Mouse (Mus musculus) midbrain, embryonic 16.5 days (tissue): ENCODE results near the gene Pigq. TPM values are rescaled to one million over a fixed set of nuclear protein-coding genes. Genes with fewer than 3 reads are reported as not detected.

Experiments
- ATAC-seq: fragments of 200-750 bp; cut with Nextera tagmentation; 2 replicates; pipeline ENCODE4 v1.8.0; 2017; ENCODE audit warnings: moderate TSS enrichment
- H3K27ac ChIP-seq: fragments of 300-500 bp; sonication (generic); 2 replicates; pipeline ENCODE4 v1.5.1; 2014; ENCODE audit warnings: mild to moderate bottlenecking, low read length, mixed read lengths
- H3K27me3 ChIP-seq: fragments of 300-500 bp; sonication (generic); 2 replicates; pipeline ENCODE4 v1.6.1; 2014; ENCODE audit warnings: low read depth, low read length, mixed read lengths; ENCODE audit not compliant: control insufficient read depth, insufficient read depth
- H3K36me3 ChIP-seq: fragments of 300-500 bp; sonication (generic); 2 replicates; pipeline ENCODE4 v1.6.1; 2014; ENCODE audit warnings: mild to moderate bottlenecking, low read length, moderate library complexity, mixed read lengths; ENCODE audit not compliant: control insufficient read depth, insufficient read depth
- H3K4me1 ChIP-seq: fragments of 300-500 bp; sonication (generic); 2 replicates; pipeline ENCODE4 v1.6.1; 2014; ENCODE audit warnings: mild to moderate bottlenecking, low read length, mixed read lengths; ENCODE audit not compliant: control insufficient read depth, insufficient read depth
- H3K4me2 ChIP-seq: fragments of 300-500 bp; sonication (generic); 2 replicates; pipeline ENCODE4 v1.6.1; 2014; ENCODE audit warnings: mild to moderate bottlenecking, low read length, mixed read lengths
- H3K4me3 ChIP-seq: fragments of 300-500 bp; sonication (generic); 2 replicates; pipeline ENCODE4 v1.5.1; 2014; ENCODE audit warnings: low read depth, mild to moderate bottlenecking, low read length, moderate library complexity, mixed read lengths
- H3K9ac ChIP-seq: fragments of 300-500 bp; sonication (generic); 2 replicates; pipeline ENCODE4 v1.6.1; 2014; ENCODE audit warnings: low read depth, low read length, mixed read lengths
- H3K9me3 ChIP-seq: fragments of 300-500 bp; sonication (generic); replicated peaks from 2 replicates; pipeline ENCODE4 v1.6.1; 2014; ENCODE audit warnings: mild to moderate bottlenecking, low read length, mixed read lengths; ENCODE audit not compliant: control insufficient read depth, poor library complexity, severe bottlenecking
- WGBS: fragments of 180-500 bp; shearing (Covaris S2); extraction: QIAGEN DNeasy Blood & Tissue Kit; methylation state at CpG from one replicate; pipeline ENCODE4 v1.1.7; 2014; 5-methylcytosine and 5-hydroxymethylcytosine counted together
- polyA plus RNA-seq: library from polyadenylated mRNA; unstranded; fragments of >200 nt; fragmentation: Nextera tagmentation; extraction: Ambion mirVana; gene quantifications from 2 replicates; pipeline ENCODE4 v1.2.1, GENCODE M21; 2015

Gene Pigq
- polyA plus RNA-seq, 1 experiment from 2014 or later, result 85.3 TPM

DNA sequence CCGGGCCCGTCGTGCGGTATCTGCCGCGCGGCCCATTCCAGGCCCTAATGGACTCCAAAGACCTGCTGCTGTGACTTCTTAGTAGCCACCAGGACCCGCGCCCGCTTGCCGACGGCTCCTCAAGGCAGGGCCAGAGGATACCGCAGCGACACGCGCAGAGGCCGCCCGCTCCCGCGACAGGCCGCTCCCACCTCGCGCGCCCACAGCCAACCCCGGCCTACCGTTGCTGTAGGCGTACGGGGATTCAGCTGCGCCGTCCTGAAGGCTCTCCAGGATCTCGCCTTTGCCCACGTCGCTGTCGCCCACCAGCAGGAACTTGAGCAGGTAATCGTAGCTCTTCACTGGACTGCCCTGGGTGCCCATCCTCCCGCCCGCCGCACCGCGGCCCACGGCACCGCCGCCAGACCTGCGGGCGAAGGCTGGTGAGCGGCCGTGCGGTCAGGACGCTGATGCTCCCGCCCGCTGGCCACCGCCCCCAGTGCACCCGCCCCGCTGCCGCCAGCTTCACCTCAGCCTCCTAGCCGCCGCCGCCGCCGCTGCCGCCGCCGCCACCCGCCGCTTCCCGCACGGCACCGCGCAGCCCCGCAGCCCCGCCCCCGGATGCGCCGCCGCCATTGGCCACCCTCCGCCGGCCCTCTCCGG is 25.5 kb downstream of the Pigq start, which contains the start of gene Rab40c:
TSS of gene Rab40c (minus strand) at position 584 of the 642 bp plus-strand sequence.
- Histone ChIP-seq H3K4me3 (peak within 1 kb of the TSS; percentile 92), H3K36me3 (peaks cover 3% of the 10 kb centered on the region; the same call in 1 of the 2 replicates), H3K9ac (peak within 1 kb of the TSS; percentile 91), H3K9me3 (no peaks in the 10 kb centered on the region), H3K27me3 (no peaks in the 10 kb centered on the region), H3K27ac (peak within 1 kb of the TSS; percentile 84), H3K4me1 (peaks cover 23% of the 10 kb centered on the region), H3K4me2 (peak within 1 kb of the TSS; percentile 76)
- peak; percentile 16 for ATAC-seq
- WGBS, result under 1% methylated on average over 58 of the region's 78 CpGs

DNA sequence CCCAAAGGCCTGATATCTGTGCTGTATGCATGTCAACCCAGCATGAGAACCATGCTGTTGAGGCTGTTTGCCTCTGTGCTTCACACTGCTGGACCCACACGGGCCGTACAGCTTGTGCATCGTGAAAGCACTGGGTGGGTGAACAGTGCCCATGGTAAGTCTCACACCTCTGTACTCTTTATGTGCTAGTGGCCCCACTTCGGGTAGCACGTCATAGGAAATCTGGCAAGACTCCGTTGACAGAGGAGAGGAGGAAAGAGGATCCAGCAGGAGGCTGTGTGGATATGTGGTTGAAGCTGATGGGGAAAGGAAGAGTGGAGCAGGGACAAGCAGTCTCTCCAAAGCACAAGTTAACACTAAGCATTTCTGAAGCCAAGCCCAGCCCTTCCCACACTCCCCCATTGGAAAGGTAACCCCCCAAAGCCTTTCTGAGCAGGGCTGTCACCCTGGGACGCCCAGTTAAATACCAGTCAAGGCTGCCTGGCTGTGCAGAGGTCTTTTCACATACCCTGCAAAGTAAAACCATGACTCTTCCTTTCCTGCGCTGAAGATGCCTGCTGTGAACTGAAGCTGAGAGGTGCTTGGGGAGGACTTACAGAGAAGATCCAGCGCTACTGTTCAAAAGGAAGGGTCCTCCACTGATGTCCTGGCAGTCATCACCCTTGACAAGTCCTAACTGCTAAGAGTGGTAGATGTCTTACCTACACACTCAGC is 26.5 kb downstream of the Pigq start:
- Histone ChIP-seq H3K4me1 (peaks cover 23% of the 10 kb centered on the region), H3K36me3 (peaks cover 3% of the 10 kb centered on the region; the same call in 1 of the 2 replicates), H3K27ac (no peak overlapping the region), H3K27me3 (no peaks in the 10 kb centered on the region), H3K9me3 (no peaks in the 10 kb centered on the region), H3K4me2 (peak overlapping the region; percentile 76), H3K9ac (peak overlapping the region; percentile 91), H3K4me3 (peak overlapping the region; percentile 92)
- ATAC-seq, result no peak
- 91% methylated on average over 9 of the region's 9 CpGs for WGBS

DNA sequence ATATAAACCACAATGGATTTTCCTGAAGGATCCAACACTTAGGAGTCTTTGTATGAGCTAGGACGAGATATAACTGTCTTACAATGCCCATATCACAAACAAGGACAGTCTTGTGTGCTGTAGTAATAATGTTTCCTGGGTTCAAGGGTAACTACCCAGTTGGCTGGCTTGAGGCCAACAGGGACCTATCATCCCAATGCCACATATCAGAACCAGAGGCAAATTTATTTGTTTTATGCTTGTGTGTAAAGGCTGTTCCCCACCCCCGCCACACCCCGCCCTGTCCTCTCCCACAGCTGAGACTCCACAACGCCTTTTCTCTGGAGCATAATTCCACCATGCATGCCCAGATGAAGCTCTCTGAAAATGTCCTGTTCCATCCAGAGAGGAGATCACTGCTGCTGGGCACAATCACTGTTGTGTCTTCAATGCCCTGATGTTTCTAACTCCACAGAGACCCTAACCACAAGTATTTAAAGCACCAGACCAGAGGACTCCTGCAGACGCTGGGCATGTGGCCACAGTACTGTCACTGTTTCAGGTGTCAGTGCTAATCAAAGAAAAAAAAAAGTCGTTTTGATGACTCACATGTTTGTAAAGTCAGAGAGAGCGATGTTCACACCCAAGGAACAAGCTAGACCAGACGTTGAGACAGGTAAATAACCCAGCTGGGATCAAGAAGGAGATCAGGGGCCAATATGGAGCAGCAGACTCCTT is 27.6 kb downstream of the Pigq start:
- ATAC-seq, result no peak
- no peak overlapping the region for H3K27ac ChIP-seq
- H3K4me3 ChIP-seq, result no peak overlapping the region
- H3K4me1 ChIP-seq, result peaks cover 23% of the 10 kb centered on the region
- H3K27me3 ChIP-seq, result no peaks in the 10 kb centered on the region
- H3K9me3 ChIP-seq, result no peaks in the 10 kb centered on the region
- H3K4me2 ChIP-seq, result no peak overlapping the region
- H3K9ac ChIP-seq, result no peak overlapping the region
- peaks cover 3% of the 10 kb centered on the region; the same call in 1 of the 2 replicates for H3K36me3 ChIP-seq
- 90% methylated on average over 8 of the region's 8 CpGs for WGBS

DNA sequence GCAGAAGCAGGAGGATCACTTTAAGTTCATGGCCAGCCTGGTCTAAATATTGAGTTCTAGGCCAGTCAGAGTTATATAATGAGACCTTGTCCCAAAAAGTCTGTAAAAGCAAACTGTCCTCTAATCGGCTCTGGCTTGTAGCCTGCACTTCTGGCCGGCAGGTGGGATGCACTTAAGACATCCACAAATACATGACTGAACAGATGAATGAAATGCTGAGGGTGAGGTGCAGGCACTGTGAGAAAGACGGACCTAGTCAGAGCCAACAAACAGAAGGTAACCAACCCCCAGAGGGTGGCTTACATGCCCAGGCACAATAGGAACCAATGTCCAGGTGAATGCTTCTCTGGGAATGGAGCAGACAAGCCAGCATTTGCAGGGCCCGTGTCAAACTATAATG is 30.4 kb downstream of the Pigq start:
- H3K27me3 ChIP-seq, result no peaks in the 10 kb centered on the region
- H3K9me3 ChIP-seq, result no peaks in the 10 kb centered on the region
- H3K4me3 ChIP-seq, result no peak overlapping the region
- no peak overlapping the region for H3K27ac ChIP-seq
- peaks cover 3% of the 10 kb centered on the region; the same call in 1 of the 2 replicates for H3K36me3 ChIP-seq
- H3K4me1 ChIP-seq, result peaks cover 23% of the 10 kb centered on the region
- 87% methylated on average over 4 of the region's 4 CpGs for WGBS
- H3K4me2 ChIP-seq, result no peak overlapping the region
- ATAC-seq, result no peak
- no peak overlapping the region for H3K9ac ChIP-seq

DNA sequence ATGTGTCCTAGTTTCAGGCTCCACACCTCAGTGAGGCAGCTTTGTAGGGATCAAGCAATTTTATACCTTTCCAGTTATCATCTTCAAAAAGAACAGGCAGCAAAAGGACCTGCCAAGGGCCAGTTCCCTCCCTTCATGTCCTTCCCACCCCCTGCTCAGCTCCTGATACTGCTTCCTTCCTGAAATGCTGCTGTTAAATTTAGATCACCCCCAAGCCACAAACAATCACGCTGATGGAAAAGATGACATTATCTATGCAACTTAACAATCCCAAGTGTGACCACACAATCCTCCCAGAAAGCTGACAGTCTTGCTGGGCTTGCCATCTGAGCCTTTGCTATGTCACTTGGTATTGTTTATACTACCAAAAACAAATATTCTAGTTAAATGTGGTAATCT is 30.9 kb downstream of the Pigq start:
- no peaks in the 10 kb centered on the region for H3K9me3 ChIP-seq
- H3K4me2 ChIP-seq, result no peak overlapping the region
- H3K4me1 ChIP-seq, result peaks cover 23% of the 10 kb centered on the region
- no peaks in the 10 kb centered on the region for H3K27me3 ChIP-seq
- ATAC-seq, result no peak
- WGBS, result 84% methylated on average over 1 of the region's 1 CpGs
- no peak overlapping the region for H3K27ac ChIP-seq
- peaks cover 3% of the 10 kb centered on the region; the same call in 1 of the 2 replicates for H3K36me3 ChIP-seq
- no peak overlapping the region for H3K4me3 ChIP-seq
- H3K9ac ChIP-seq, result no peak overlapping the region

DNA sequence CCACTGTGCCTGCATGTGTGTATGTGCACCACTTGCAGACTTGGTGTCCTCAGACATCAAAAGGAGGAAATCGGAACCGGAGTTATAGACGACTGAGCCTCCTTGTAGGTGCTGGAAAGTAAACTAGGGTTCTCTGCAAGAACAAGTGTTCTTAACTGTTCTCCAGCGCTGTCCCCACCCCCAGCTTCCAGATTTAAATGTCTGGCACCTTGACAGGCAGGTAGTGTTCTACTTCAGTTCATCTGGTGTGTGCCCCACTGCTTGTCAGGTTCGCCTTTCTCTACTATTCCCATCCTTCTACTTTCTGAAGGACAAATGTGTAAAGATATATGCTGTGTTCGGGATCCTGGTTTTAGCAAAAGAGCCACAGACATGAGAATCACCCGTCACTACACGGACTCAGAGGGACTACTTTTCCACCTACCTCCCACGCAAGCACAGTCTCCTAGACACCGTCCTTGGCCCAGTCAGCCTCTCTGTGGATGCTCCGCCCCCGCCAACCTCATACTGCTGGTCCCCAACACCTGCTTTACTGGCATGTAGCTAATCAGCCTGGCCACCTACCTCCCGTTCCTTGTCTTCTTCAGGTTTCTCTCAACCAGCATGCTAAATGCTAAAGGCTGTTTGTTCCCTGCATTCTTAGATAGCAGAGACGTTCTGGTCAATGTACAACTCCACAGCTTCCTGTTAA is 31.4 kb downstream of the Pigq start:
- ATAC-seq, result no peak
- Histone ChIP-seq H3K36me3 (peaks cover 3% of the 10 kb centered on the region; the same call in 1 of the 2 replicates), H3K4me2 (no peak overlapping the region), H3K9ac (no peak overlapping the region), H3K27ac (no peak overlapping the region), H3K9me3 (no peaks in the 10 kb centered on the region), H3K27me3 (no peaks in the 10 kb centered on the region), H3K4me1 (peaks cover 19% of the 10 kb centered on the region), H3K4me3 (no peak overlapping the region)
- 91% methylated on average over 14 of the region's 14 CpGs for WGBS

DNA sequence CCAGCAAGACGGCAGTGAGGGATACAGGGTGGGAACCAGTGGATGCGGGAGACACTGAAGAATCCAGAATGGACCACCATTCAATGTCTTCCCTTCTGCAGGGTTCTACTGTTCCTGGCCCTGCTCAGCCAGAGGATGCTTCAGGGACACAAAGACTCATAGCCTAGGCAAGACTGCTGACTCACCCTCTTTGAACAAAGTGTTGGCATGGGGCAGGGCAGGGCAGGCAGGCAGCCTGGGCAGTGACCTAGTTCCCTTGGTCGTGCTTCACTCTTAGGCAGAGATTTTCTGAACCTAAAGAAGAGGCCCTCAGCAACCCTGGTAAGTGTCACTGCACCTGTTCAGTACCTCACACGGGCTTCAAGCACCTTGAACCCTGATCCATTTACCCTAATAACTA is 32.9 kb downstream of the Pigq start:
- no peak overlapping the region for H3K27ac ChIP-seq
- H3K4me2 ChIP-seq, result no peak overlapping the region
- no peak overlapping the region for H3K9ac ChIP-seq
- H3K27me3 ChIP-seq, result no peaks in the 10 kb centered on the region
- no peaks in the 10 kb centered on the region for H3K9me3 ChIP-seq
- peaks cover 5% of the 10 kb centered on the region; the same call in 1 of the 2 replicates for H3K4me1 ChIP-seq
- H3K36me3 ChIP-seq, result peaks cover 3% of the 10 kb centered on the region; the same call in 1 of the 2 replicates
- 91% methylated on average over 4 of the region's 4 CpGs for WGBS
- no peak for ATAC-seq
- H3K4me3 ChIP-seq, result no peak overlapping the region

DNA sequence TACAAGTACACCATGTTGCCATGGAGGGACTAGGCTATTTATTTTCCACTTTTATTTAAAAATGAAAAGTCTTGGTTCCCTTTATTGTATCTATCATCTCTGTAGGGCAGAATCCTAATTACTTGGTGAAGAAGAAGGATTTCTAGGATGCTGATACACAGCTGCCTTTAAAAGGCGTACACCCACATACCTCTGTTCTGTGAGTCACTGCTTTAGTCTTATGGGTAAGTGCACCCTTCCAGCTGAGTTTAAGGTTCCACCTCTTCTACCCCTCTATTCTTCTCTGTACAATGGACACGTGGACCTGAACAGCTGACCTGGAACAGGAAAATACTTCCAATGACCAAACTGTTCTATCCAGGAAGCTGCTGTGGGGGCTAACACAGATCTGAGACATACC is 37.1 kb downstream of the Pigq start:
- no peak for ATAC-seq
- WGBS, result 83% methylated on average over 2 of the region's 2 CpGs
- Histone ChIP-seq H3K4me2 (no peak overlapping the region), H3K9me3 (no peaks in the 10 kb centered on the region), H3K9ac (no peak overlapping the region), H3K27me3 (no peaks in the 10 kb centered on the region), H3K36me3 (no peaks in the 10 kb centered on the region), H3K4me3 (no peak overlapping the region), H3K4me1 (no peaks in the 10 kb centered on the region), H3K27ac (no peak overlapping the region)
